Mouse (Mus musculus): ENCODE measurements around the gene Ier2. TPM values are rescaled to one million over a fixed set of nuclear protein-coding genes. Genes with fewer than 3 reads are reported as not detected.
A peak's percentile ranks its signal among the peaks of the same experiment; 100 is the strongest.
"Not testable (repeated sequence)": the region's sequence is repeated elsewhere in the genome, so short reads cannot be mapped to it uniquely, and the experiment has no call there.

Ier2 gene
- total RNA-seq, 2 experiments from 2014 or later, result 10.5 to 10.8 TPM

DNA sequence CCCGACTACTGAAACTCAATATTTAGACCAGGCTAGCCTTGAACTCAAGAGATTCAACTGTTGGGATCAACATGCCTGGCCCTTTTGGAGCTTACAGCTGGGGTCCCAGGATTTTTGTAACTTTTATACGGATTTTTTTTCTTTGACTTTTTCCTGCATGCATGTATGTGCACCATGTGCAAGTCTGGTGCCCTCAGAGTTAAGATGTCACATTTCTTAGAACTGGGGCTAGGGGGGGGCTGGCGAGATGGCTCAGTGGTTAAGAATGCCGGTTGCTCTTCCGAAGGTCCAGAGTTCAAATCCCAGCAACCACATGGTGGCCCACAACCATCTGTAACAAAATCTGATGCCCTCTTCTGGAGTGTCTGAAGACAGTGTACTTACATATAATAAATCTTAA lies 37.9 kb upstream of the Ier2 start:
- DNase-seq, result no peak
- intact Hi-C loops (cut with DNase I; ENCODE audit: low total_unique reads), result no loop called here

DNA sequence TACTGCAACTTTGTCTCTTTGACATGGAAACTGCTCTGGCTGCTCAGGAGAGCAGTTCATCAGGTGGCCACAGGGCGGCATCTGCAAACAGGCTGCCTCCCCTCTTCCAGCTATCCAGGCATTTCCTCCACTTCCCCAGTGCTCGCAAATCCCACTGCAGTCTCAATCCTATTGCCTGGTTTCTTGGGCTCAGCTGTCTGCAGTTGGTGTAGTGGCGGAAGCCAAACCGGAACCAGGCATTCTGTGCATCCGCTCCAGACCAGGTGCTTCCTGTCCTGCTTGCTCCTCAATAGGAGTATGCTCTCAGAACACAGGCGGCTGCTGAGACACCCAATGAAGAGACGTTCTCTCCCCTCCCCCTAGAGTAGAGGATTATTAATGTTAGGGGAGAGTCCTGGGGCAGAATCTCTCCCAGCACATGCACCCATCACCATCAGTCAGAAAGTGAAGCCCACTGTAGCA lies 37.2 kb upstream of the Ier2 start:
- peak; percentile 61 for DNase-seq
- intact Hi-C loops (cut with DNase I; ENCODE audit: low total_unique reads), result no loop called here

DNA sequence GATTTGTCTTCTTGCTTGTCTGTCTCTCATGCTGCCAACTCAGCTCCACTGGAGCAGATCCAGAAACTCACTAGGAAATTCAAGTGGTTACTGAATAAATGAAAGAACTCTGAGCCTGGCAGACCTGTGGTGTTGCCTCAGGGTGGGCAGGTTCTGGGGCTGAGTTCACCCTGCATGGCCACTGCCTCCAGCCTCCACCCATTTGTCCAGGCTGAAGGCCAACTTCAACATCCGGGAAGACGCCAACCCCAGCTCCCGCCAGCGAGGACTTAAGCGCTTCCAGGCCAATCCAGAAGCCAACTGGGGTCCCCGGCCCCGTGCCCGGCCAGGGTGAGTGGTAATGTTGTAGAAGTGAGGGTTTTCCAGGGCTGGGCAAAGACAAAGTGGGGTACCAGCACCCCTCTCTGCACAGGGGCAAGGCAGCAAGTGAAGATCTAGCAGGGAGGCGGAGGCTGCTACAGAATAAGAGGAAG lies 36.3 kb upstream of the Ier2 start:
- intact Hi-C loops (cut with DNase I; ENCODE audit: low total_unique reads), result no loop called here
- DNase-seq, result peak; percentile 72

DNA sequence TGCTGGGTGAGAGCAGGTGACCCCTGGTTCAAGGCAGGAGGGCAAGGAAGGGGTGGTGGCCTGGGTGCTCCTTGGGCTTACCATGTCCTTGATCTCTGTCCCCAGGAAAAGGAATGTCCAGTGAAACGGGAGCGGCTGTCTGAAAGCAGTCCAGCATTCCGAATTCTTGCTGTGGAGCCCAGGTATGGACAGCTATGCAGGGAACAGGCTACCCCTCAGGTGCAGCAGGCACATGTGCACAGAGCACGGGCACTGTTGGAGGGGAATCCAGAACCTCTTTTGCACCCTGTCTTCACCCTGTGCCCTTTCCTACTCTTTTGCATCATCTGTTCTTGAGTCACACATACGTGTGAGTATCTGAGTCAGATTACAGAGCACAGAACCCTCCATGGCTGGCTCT lies 35.6 kb upstream of the Ier2 start:
- intact Hi-C loops (cut with DNase I; ENCODE audit: low total_unique reads), result no loop called here
- DNase-seq, result no peak

DNA sequence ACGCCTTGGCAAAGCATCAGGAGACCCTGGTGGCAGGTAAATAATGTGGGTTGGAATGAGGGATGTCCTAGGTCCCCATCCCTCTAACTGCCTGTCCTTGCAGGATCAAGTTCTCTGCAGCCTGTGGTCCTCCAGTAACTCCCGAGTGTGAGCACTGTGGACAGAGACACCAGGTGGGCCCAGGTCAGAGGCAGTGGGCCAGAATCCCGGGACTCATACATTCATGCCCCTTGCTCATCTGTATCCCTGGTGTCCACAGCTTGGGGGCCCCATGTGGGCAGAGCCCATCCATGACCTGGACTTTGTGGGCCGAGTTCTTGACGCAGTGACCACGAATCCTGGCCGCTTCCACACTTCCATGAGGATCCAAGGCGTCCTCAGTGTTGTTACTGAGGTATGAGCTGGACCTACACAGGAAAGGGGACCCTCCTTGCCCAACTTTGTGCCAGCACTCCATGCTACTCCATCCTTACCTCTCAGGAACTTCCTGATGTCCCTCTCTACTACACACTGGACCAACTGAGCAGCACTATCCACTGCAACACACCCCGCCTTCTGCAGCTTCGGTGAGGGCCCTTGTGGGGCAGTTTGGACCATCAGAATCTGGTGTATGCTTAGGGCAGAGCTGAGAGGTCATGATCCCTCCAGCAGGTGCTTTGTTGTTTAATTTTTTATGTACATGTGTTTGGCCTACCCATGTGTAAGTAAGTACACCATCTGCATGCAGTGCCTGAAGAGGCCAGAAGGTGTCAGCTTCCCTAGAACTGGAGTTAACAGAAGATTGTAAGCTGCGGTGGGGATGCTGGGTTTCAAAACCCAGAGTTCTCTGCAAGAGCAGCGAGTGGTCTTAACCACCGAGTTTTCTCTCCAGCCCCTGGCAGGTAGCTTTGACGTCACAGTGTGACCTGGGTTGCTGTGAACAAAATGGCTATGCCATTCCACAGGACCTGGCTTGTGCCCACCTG lies 34.8 kb upstream of the Ier2 start:
- intact Hi-C loops (cut with DNase I; ENCODE audit: low total_unique reads), result no loop called here
- DNase-seq, result peak; percentile 58

DNA sequence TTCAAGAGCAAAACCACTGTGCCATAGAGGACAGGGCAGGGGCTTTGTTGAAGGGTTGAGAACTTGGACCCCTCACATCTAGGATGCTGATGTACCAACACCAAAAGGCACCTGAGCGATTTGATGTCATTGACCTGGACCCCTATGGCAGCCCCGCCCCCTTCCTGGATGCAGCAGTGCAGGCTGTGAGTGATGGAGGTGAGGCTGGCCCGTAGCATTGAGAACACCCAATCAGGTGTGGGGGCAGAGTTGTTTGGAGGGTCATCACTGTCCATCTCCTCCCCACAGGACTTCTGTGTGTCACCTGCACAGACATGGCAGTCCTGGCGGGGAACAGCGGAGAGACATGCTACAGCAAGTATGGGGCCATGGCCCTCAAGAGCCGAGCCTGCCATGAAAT lies 32.5 kb upstream of the Ier2 start:
- DNase-seq, result no peak
- intact Hi-C loops (cut with DNase I; ENCODE audit: low total_unique reads), result no loop called here

DNA sequence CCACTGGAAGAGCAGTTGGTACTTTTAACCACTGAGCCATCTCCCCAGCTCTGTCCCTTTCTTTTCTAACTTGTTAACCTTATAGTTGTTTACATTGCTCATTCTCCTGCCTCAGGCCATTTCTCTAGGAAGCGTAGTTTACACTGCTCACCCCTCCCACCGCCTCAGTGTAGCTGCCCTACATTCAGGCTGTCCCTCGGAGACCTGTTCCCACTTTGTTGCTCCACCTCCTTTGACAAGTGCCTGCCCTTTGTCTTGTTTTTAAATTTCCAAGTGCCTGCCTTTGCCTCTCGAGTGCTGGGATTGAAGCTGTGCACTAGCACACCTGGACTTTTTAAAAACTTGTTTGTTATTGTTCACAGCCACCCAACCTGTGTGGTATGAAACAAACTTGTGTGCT lies 30.7 kb upstream of the Ier2 start:
- no peak for DNase-seq
- intact Hi-C loops (cut with DNase I; ENCODE audit: low total_unique reads), result no loop called here

DNA sequence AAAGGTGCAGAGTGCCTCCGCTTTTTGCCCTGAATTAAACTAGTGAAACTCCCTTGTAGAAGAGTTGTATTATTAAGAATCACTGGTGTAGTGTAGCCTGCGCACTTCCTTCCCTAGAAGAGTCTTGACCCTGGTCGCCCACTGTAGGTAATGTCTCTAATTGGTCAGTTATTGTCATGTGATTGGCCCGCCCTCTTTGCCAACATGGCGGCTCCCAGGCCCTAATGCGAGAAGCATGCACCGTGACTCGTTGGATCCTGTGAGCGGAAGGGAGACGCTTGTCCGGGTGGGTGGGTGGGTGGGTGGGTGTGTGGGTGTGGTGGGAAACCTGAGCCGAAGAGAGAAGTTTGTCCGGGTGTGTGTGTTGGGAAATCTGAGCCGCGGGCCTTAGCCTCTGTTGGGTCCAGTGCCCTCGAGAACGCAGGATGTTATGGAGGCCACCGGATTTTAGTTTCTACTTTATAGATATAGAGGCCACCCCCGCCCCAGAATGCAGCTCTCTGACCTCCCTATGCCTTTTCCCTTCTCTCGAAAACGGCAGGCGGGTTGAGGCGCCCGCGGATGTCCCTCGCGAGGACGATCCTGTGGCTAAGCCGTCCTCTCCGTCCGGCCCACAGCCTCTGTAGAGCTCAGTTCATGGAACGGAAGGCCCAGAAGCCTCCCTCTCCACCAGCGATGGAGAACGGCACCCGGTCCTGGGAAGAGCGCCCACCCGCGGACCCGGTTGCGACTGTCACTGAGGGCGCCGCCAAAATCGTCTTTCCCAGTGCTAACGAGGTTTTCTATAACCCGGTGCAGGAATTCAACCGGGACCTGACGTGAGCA lies 26.7 kb upstream of the Ier2 start:
- peak; percentile 88 for DNase-seq
- intact Hi-C loops (cut with DNase I; ENCODE audit: low total_unique reads), result no loop called here

DNA sequence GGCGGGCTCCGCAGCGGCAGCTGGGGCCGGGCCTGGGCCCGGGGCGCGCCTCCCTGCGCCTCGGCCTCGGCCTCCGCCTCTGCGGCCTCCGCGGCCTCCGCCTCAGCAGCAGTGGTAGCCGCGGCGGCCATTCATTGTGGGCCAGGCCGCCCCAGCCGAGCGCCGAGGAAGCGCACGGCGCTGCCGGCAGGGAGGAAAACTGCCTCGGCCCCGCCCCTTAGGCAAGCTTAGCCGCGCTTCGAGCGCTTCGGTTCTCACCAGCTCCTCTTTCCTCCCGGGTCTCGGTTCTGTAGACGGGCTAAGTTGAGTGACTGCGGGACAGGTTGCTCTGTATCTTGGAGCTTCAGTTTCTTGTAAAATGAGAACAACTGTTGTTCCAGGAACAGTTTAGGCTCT lies 25.1 kb upstream of the Ier2 start, which contains the start of gene Nacc1:
Gene Nacc1 (minus strand): TSS at position 158 of the 396 bp plus-strand sequence.
- intact Hi-C loops (cut with DNase I; ENCODE audit: low total_unique reads), result no loop called here

DNA sequence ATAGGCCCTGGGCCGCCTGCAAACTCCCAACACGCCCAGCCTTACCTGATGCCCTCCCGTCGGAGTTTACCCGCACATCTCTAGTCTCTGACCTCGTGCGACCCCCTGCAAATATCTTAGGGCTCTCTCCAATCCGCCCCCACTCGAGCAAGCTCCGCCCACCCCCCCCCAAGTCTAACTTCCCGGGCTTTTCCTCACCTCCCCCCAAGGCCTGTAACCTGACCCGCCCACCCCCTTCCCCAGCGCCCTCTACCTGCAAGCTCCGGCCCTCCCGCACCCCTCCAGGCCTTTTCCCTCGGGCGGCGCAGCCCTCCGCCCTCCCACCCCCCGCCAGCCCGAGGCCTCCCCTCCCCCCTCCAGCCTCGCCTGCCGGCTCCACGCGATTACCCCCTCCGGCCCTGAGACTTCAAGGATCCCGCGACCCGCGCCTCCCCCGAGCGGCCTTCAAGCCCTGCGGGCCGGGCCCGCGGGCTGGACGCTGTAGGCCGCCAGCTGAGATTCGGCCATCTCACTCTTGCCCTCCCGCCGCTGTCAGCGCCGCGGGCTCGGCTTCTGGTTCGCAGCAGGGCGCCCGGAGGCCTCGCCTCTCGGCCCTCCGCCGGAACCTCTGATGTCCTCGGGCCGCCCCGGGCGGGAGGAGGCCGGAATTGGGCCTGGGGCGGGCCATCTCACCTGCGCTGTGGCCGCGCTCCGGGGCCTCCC lies 24.5 kb upstream of the Ier2 start:
- DNase-seq, result no peak
- intact Hi-C loops (cut with DNase I; ENCODE audit: low total_unique reads), result no loop called here

More for the DNA sequence above, 25.1 kb upstream of the Ier2 start, which contains the start of gene Nacc1:
- peak; percentile 92 for DNase-seq

DNA sequence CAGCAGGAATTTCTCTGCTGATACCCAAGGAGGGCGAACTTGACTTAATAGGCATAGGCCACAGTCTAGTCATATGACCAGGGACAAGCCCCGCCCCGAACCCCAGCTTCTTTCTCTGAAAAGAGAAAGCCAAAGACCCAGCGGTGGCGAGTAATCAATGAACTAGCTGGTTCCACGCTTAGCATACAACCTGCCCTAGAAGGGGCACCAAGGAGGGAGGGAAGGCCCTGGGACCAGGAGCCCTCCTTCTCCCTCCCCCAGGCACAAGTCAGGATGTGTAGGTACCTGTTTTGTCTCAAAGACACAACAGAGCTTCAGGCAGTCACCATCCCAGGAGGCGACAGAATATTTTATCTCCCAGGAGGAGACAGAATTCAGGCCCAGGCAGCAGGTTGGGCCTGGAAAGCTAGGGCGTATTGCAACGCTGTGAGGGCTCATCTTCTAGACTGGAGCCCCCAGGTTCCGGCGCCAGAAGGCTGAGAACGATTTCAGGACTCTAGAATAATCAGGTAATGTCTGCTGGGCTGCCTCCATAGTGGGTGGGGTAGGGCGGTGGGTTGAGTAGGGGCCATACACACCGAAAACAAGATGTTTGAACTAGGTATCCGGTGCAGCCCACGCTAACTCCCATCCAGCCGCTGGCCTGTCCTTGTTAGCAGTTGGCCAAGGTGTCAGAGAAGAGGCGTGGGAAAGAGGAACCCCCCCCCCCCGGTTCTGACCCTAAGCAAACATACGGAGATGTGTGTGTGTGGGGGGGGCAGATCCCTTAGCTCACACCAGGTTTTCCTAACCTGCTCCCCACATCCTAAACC lies 23.7 kb upstream of the Ier2 start, which contains the start of gene Trmt1:
Gene Trmt1 (plus strand): TSS at position 117 of the 812 bp plus-strand sequence.
- intact Hi-C loops (cut with DNase I; ENCODE audit: low total_unique reads), result no loop called here
- no peak for DNase-seq

DNA sequence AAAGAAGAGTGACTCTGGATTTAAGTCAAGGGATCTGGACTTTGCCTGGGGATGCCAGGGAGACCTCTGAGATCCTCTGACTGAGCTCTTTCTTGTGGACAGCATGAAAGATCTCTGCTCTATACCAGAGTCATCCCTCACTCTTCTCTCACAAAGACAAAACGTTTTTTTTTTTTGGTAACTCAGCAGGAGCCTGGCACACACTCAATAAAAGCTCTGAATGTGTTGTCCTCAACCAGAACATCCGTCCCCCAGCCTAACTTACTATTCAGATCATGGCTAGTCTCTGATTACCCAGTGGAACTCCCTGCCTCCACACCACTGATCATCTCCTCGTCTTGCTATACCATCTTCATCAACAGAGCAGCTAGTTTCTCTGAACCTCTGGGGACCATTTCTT lies 21.9 kb upstream of the Ier2 start:
- DNase-seq, result no peak
- intact Hi-C loops (cut with DNase I; ENCODE audit: low total_unique reads), result loop anchor here (2.0 kb wide), 1 partner anchor 16 kb away; no protein-coding TSS in a partner anchor

DNA sequence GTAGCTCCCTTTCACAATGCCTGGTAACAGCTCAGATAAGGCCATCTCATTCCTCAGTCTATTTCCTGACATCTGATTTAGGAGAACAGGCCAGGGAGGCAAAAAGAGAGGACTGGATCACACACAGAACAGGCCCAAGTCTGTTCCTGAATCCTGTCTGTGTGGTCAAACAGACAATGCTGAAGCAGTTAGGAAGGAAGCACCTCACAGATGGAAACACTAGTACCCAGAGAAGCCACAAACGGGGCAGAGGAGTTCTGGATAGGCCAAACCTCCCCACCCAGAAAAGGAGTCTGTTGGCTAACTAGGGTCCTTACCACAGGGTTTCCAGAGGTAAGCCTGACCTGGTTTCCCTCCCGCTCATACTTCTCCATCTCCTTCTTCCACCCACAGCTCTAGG lies 19.6 kb upstream of the Ier2 start:
- intact Hi-C loops (cut with DNase I; ENCODE audit: low total_unique reads), result no loop called here
- no peak for DNase-seq

DNA sequence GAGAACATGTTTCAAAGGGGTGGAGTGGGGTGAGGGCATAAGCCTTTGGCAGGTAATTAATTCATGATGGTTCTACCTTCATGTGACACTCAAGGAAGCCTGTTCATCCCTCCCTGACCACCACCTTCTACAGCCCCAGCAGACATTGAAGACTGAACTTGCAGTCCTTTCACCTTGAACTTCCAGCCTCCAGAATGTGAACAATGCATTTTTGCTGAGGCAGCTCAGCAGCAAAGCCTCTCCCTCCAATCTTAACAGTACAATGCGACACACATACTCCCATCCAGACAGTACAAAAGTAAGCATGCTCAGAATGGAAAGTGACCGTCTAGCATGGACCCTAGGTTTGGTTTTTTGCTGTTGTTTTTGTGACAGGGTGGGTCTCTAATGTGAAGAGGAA lies 18.8 kb upstream of the Ier2 start:
- intact Hi-C loops (cut with DNase I; ENCODE audit: low total_unique reads), result no loop called here
- DNase-seq, result no peak

DNA sequence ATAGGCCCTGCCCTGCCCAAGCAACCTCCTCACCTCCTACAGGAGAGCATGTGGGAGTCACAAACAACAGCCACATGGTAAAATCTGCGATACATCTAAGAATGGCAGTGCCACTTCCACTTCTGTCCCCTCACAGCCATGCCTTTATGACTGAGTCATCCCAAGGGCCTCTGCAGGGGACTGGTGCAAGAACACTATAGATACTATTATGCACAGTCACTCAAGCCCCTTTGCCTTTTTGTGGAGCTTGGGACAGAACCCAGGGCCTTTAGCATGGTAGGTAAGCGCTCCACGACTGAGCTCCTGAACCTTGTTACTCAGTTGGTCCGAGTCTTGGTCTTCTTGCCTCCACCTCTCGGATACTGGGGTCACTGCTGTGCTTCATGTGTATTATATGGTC lies 14.7 kb upstream of the Ier2 start:
- no peak for DNase-seq
- intact Hi-C loops (cut with DNase I; ENCODE audit: low total_unique reads), result no loop called here

DNA sequence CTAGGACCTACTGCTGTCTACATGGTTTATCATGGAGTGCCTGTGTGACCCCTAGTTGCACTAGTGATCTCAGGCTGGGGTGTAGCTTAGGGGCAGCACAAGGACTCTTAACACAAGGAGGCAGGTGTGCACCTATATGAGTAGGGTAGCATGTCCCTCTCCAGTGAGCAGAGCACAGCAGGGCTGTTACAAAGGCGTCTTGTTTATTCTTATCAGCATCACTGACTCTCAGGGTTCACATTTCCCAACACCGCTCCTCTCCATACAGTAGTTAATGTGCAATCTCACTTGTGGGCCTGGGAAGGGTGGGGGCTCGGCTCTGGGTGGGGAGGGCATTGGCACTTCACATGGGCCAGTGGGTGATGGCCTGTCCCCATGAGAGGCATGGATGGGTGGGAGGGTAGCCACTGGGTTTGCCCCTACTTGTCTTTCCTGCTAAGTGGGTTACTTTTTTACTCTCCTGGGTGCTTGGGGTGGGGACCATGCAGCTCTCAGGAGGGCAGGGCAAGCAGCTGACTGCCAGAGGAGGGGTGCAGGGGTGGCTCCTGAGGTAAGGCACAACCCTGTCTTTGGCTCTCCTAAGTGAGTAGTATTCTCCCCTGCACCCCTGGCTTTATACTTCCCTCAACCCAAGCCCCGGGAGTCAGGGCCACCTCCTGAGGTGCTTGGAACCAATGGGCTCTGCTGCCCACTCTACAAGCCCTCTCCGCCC lies 7.8 kb upstream of the Ier2 start:
- intact Hi-C loops (cut with DNase I; ENCODE audit: low total_unique reads); DNase-seq: not testable (repeated sequence)

DNA sequence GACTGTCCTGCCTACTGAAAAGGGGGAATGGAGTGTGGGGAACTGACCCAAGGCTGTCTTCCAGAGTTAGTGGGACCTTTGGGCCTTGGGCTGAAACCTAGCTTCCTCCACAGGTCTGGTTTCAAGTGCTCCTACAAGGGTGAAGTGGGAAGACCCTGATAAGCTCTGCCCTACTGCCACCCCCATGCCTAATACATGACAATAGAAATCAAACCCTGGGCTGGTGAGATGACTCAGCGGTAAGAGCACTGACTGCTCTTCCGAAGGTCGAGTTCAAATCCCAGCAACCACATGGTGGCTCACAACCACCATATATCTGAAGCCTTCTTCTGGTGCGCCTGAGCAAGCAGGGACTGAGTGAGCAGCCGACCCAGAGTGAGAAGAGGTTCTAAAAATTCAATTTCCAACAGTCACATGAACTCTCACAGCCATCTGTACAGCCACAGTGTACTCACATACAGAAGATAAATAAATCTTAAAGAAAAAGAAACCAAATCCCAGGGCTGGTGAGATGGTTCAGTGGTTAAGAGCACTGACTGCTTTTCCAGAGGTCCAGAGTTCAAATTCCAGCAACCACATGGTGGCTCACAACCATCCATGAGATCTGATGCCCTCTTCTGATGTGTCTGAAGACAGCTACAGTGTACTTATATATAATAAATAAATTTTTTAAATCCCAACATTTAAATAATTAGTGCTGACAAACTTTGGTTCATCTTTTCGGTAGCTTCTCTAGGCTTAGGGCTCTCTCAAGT lies 6.3 kb upstream of the Ier2 start:
- intact Hi-C loops (cut with DNase I; ENCODE audit: low total_unique reads), result loop anchor here (2.0 kb wide), 1 partner anchor 16 kb away; no protein-coding TSS in a partner anchor
- DNase-seq, result no peak

Measured in gastrocnemius, postnatal 14 days (tissue).